Mouse (Mus musculus) cerebellum, adult 9-11 months (tissue): ENCODE results near the gene Higd2a.

Experiments used
- DNase-seq: peaks from one replicate; pipeline ENCODE4 v3.0.0; 2022

The Higd2a gene

GRCm38 (mm10) chr13:54589996-54590951 lies at the start of gene Higd2a, which contains the start of gene Nop16:
TSS of gene Higd2a (plus strand) at chr13:54590207.
TSS of gene Nop16 (minus strand) at chr13:54590090.
- DNase-seq, result peak; percentile 98

GRCm38 (mm10) chr13:54548036-54548435 lies 42.0 kb upstream of the Higd2a start:
- DNase-seq, result no peak

GRCm38 (mm10) chr13:54556176-54556575 lies 33.8 kb upstream of the Higd2a start:
- no peak for DNase-seq

- peak; percentile 97 for DNase-seq
Measured at GRCm38 (mm10) chr13:54556796-54557195, 33.2 kb upstream of the Higd2a start.

- peak; percentile 30 for DNase-seq
Measured at GRCm38 (mm10) chr13:54557652-54558051, 32.4 kb upstream of the Higd2a start.

GRCm38 (mm10) chr13:54559656-54560055 lies 30.4 kb upstream of the Higd2a start:
- no peak for DNase-seq

- DNase-seq, result no peak
Measured at GRCm38 (mm10) chr13:54560608-54561007, 29.4 kb upstream of the Higd2a start.

GRCm38 (mm10) chr13:54562562-54562961 lies 27.4 kb upstream of the Higd2a start:
- no peak for DNase-seq

- DNase-seq, result peak; percentile 63
Measured at GRCm38 (mm10) chr13:54564232-54565200, 25.5 kb upstream of the Higd2a start.

GRCm38 (mm10) chr13:54565201-54565581 lies 24.8 kb upstream of the Higd2a start, which contains the start of gene 4833439L19Rik:
TSS of gene 4833439L19Rik (minus strand) at chr13:54565435.
- DNase-seq, result peak; percentile 94

GRCm38 (mm10) chr13:54565594-54566345 lies 24.2 kb upstream of the Higd2a start:
- DNase-seq, result peak; percentile 81

- DNase-seq, result no peak
Measured at GRCm38 (mm10) chr13:54568380-54568779, 21.6 kb upstream of the Higd2a start.

GRCm38 (mm10) chr13:54569282-54569681 lies 20.7 kb upstream of the Higd2a start:
- no peak for DNase-seq

- no peak for DNase-seq
Measured at GRCm38 (mm10) chr13:54570736-54571135, 19.3 kb upstream of the Higd2a start.

GRCm38 (mm10) chr13:54571637-54572036 lies 18.4 kb upstream of the Higd2a start:
- DNase-seq, result no peak

- DNase-seq, result no peak
Measured at GRCm38 (mm10) chr13:54572621-54573020, 17.4 kb upstream of the Higd2a start.

GRCm38 (mm10) chr13:54574854-54575481 lies 15.0 kb upstream of the Higd2a start, which contains the start of gene Arl10:
TSS of gene Arl10 (plus strand) at chr13:54575015.
- DNase-seq, result peak; percentile 72

- DNase-seq, result no peak
Measured at GRCm38 (mm10) chr13:54575489-54575888, 14.5 kb upstream of the Higd2a start.

- DNase-seq, result no peak
Measured at GRCm38 (mm10) chr13:54577652-54578507, 12.1 kb upstream of the Higd2a start.

GRCm38 (mm10) chr13:54581385-54581784 lies 8.6 kb upstream of the Higd2a start:
- DNase-seq, result no peak

GRCm38 (mm10) chr13:54582126-54582525 lies 7.9 kb upstream of the Higd2a start:
- no peak for DNase-seq
